Mouse (Mus musculus) layer of hippocampus, postnatal 36 days (tissue): ENCODE results near the gene 1700015G11Rik. TPM values are rescaled to one million over a fixed set of nuclear protein-coding genes. Genes with fewer than 3 reads are reported as not detected.
A peak's percentile ranks its signal among the peaks of the same experiment; 100 is the strongest.

Experiments used
- DNase-seq, 2 experiments: peaks; one replicate each; pipeline ENCODE4 v3.0.0; 2022
- total RNA-seq, 2 experiments: library from RNA; stranded (reverse); gene quantifications; 2 replicates each; pipeline ENCODE4 v1.2.3; 2021

The 1700015G11Rik gene
- total RNA-seq, result not detected

- no peak for DNase-seq
Observed at GRCm38 (mm10) chr7:52015628-52016027, at the start of gene 1700015G11Rik. Gene 1700015G11Rik (minus strand): TSS chr7:52015728.

GRCm38 (mm10) chr7:52056954-52057353 is 41.4 kb upstream of the 1700015G11Rik start:
- no peak for DNase-seq

- DNase-seq, result no peak
Observed at GRCm38 (mm10) chr7:52056274-52056673, 40.7 kb upstream of the 1700015G11Rik start.

GRCm38 (mm10) chr7:52055831-52056230 is 40.3 kb upstream of the 1700015G11Rik start:
- no peak for DNase-seq

GRCm38 (mm10) chr7:52037600-52038582 is 22.4 kb upstream of the 1700015G11Rik start:
- DNase-seq, result peak in 1 of 2 experiments; percentile 5

GRCm38 (mm10) chr7:52024050-52024626 is 8.6 kb upstream of the 1700015G11Rik start:
- no peak for DNase-seq

GRCm38 (mm10) chr7:52022039-52022438 is 6.5 kb upstream of the 1700015G11Rik start:
- DNase-seq, result no peak

- no peak for DNase-seq
Observed at GRCm38 (mm10) chr7:52015180-52015579, 348 bp downstream of the 1700015G11Rik start.

- DNase-seq, result no peak
Observed at GRCm38 (mm10) chr7:52013457-52013856, 2.1 kb downstream of the 1700015G11Rik start.

GRCm38 (mm10) chr7:52007138-52007537 is 8.4 kb downstream of the 1700015G11Rik start:
- no peak for DNase-seq

GRCm38 (mm10) chr7:52006296-52006630 is 9.3 kb downstream of the 1700015G11Rik start:
- DNase-seq, result no peak

GRCm38 (mm10) chr7:52005511-52006295 is 9.8 kb downstream of the 1700015G11Rik start, which contains the start of gene Svip:
Gene Svip (minus strand): TSS chr7:52006018.
- DNase-seq, result peak; percentile 91

- DNase-seq, result no peak
Observed at GRCm38 (mm10) chr7:51991020-51991419, 24.5 kb downstream of the 1700015G11Rik start.

- no peak for DNase-seq
Observed at GRCm38 (mm10) chr7:51986909-51987308, 28.6 kb downstream of the 1700015G11Rik start.

- DNase-seq, result peak in 1 of 2 experiments; percentile 11
Observed at GRCm38 (mm10) chr7:51985763-51986162, 29.8 kb downstream of the 1700015G11Rik start.

- DNase-seq, result peak in 1 of 2 experiments; percentile 23
Observed at GRCm38 (mm10) chr7:51982303-51982702, 33.2 kb downstream of the 1700015G11Rik start.

- DNase-seq, result no peak
Observed at GRCm38 (mm10) chr7:51979271-51979670, 36.3 kb downstream of the 1700015G11Rik start.

- no peak for DNase-seq
Observed at GRCm38 (mm10) chr7:51975181-51975580, 40.3 kb downstream of the 1700015G11Rik start.

- DNase-seq, result no peak
Observed at GRCm38 (mm10) chr7:51973526-51973925, 42.0 kb downstream of the 1700015G11Rik start.

- no peak for DNase-seq
Observed at GRCm38 (mm10) chr7:51973091-51973490, 42.4 kb downstream of the 1700015G11Rik start.

GRCm38 (mm10) chr7:51972252-51972855 is 43.2 kb downstream of the 1700015G11Rik start:
- peak; percentile 19 to 50 for DNase-seq

- DNase-seq, result no peak
Observed at GRCm38 (mm10) chr7:51969379-51969778, 46.1 kb downstream of the 1700015G11Rik start.
